Comparison of ENCODE assay signal across 13 mouse cellular contexts in the genomic region with DNA sequence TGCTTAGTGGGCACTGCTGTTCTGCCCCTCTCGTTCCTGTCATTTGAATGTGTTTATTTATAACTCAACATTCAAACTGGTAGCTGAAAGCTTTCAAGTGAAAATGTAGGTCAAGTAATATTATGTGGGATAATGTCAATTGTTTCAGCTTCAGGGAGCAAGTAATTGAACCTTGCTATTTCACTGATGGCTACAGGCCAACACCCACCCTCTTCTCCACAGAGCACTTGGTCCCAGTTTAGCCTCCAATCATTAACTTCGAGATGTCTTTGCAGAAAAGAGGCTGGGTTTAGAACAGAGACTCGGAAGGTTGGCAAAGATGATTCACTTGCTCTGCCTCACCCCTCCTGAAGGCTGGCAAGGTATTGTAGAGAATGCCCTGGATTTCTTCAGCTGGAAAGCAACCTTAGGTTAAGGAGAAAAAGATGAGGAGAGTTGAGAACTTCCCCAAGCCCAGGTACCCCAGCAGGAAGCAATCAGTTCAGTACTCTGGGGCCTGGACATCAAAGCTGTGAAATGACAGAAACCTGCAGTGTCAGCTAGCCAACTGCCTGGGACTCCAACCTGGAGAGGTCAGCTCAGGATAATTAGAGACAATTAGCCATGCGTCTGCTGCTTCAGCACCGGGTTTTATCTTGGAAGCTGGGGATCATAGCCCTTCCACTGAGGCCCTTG.
DNase-seq lines count a peak whose midpoint lies in the region; ATAC-seq lines count a peak whose summit lies in the region.
"Had no signal": no experiment of that assay in that cellular context is flagged by ENCODE, and none has a peak within 500 bp of the region (broad histone marks: within the 10 kb centered on the region; RNA-seq: fewer than 3 reads in every experiment).

No protein-coding gene starts in this region.

- no peaks in the 10 kb centered on the region for H3K27me3 ChIP-seq in hindbrain, embryonic 16.5 days (replicated peaks; ENCODE audit: control insufficient read depth, insufficient read depth, low read length)
- H3K27me3 ChIP-seq in hindbrain, embryonic 13.5 days = no peaks in the 10 kb centered on the region
- no peaks in the 10 kb centered on the region for H3K27me3 ChIP-seq in midbrain, embryonic 11.5 days (ENCODE audit: control insufficient read depth, insufficient read depth, low read length)
- peaks cover 16% of the 10 kb centered on the region; the same call in 1 of the 2 replicates for H3K27me3 ChIP-seq in midbrain, embryonic 10.5 days (ENCODE audit: low read depth, poor library complexity, severe bottlenecking)
- H3K27me3 ChIP-seq in liver, embryonic 11.5 days (replicated peaks; ENCODE audit: control insufficient read depth, insufficient read depth, low read length) = no peaks in the 10 kb centered on the region; the same call in 1 of the 2 replicates
- H3K27me3 ChIP-seq: neural tube, embryonic 13.5 days; stomach, embryonic 15.5 days had no signal

- intact Hi-C loops in gastrocnemius, postnatal 14 days (cut with DNase I; ENCODE audit: low total_unique reads) = no loop called here

- no peaks in the 10 kb centered on the region for H3K36me3 ChIP-seq in hindbrain, embryonic 16.5 days (ENCODE audit: control insufficient read depth, insufficient read depth, low read length)
- no peaks in the 10 kb centered on the region for H3K36me3 ChIP-seq in hindbrain, embryonic 13.5 days
- no peaks in the 10 kb centered on the region for H3K36me3 ChIP-seq in midbrain, embryonic 11.5 days (ENCODE audit: control insufficient read depth, insufficient read depth, low read length)
- no peaks in the 10 kb centered on the region for H3K36me3 ChIP-seq in midbrain, embryonic 10.5 days
- H3K36me3 ChIP-seq in liver, embryonic 11.5 days (ENCODE audit: control insufficient read depth, insufficient read depth, low read length) = no peaks in the 10 kb centered on the region
- H3K36me3 ChIP-seq: neural tube, embryonic 13.5 days; stomach, embryonic 15.5 days had no signal

- H3K4me1 ChIP-seq in hindbrain, embryonic 16.5 days (ENCODE audit: control insufficient read depth, insufficient read depth, low read depth, low read length) = peaks cover 5% of the 10 kb centered on the region
- H3K4me1 ChIP-seq in hindbrain, embryonic 13.5 days (replicated peaks) = peaks cover 27% of the 10 kb centered on the region
- peaks cover 3% of the 10 kb centered on the region; the same call in 1 of the 2 replicates for H3K4me1 ChIP-seq in midbrain, embryonic 11.5 days (ENCODE audit: control insufficient read depth, insufficient read depth, low read length)
- H3K4me1 ChIP-seq in midbrain, embryonic 10.5 days = peaks cover 34% of the 10 kb centered on the region
- H3K4me1 ChIP-seq in liver, embryonic 11.5 days (replicated peaks; ENCODE audit: control insufficient read depth, insufficient read depth, low read length) = no peaks in the 10 kb centered on the region
- H3K4me1 ChIP-seq: stomach, embryonic 15.5 days had no signal

- H3K4me2 ChIP-seq in hindbrain, embryonic 16.5 days (ENCODE audit: low read length) = no peak overlapping the region
- H3K4me2 ChIP-seq in hindbrain, embryonic 13.5 days = no peak overlapping the region
- no peak overlapping the region for H3K4me2 ChIP-seq in midbrain, embryonic 11.5 days
- H3K4me2 ChIP-seq in liver, embryonic 11.5 days = no peak overlapping the region
- H3K4me2 ChIP-seq: neural tube, embryonic 13.5 days; stomach, embryonic 15.5 days had no signal

- WGBS in hindbrain, embryonic 16.5 days = 34% methylated on average over 5 of the region's 5 CpGs
- 29% methylated on average over 5 of the region's 5 CpGs for WGBS in hindbrain, embryonic 13.5 days
- WGBS in midbrain, embryonic 11.5 days = 44% methylated on average over 5 of the region's 5 CpGs
- 36% methylated on average over 5 of the region's 5 CpGs for WGBS in midbrain, embryonic 10.5 days
- 27% methylated on average over 5 of the region's 5 CpGs for WGBS in liver, embryonic 11.5 days

- no peaks in the 10 kb centered on the region for H3K9me3 ChIP-seq in hindbrain, embryonic 16.5 days (ENCODE audit: control insufficient read depth, low read length)
- H3K9me3 ChIP-seq in hindbrain, embryonic 13.5 days = no peaks in the 10 kb centered on the region
- no peaks in the 10 kb centered on the region for H3K9me3 ChIP-seq in midbrain, embryonic 11.5 days (ENCODE audit: control insufficient read depth, low read length)
- no peaks in the 10 kb centered on the region for H3K9me3 ChIP-seq in midbrain, embryonic 10.5 days (replicated peaks)
- no peaks in the 10 kb centered on the region for H3K9me3 ChIP-seq in liver, embryonic 11.5 days (ENCODE audit: control insufficient read depth, low read length)
- H3K9me3 ChIP-seq: neural tube, embryonic 13.5 days; stomach, embryonic 15.5 days had no signal

- 0 out of 2 replicates have a peak overlapping the region, but pooled peaks have one; percentile 19 for H3K27ac ChIP-seq in hindbrain, embryonic 16.5 days (ENCODE audit: low read depth, low read length)
- no peak overlapping the region for H3K27ac ChIP-seq in hindbrain, embryonic 13.5 days
- H3K27ac ChIP-seq in midbrain, embryonic 11.5 days (ENCODE audit: low read depth, low read length) = no peak overlapping the region
- no peak overlapping the region for H3K27ac ChIP-seq in midbrain, embryonic 10.5 days (replicated peaks)
- no peak overlapping the region for H3K27ac ChIP-seq in liver, embryonic 11.5 days (ENCODE audit: low read depth, low read length)
- H3K27ac ChIP-seq: liver, embryonic 14.5 days; neural tube, embryonic 13.5 days; stomach, embryonic 15.5 days had no signal

- H3K9ac ChIP-seq in hindbrain, embryonic 16.5 days (ENCODE audit: low read depth, low read length) = no peak overlapping the region
- H3K9ac ChIP-seq in hindbrain, embryonic 13.5 days = no peak overlapping the region
- no peak overlapping the region for H3K9ac ChIP-seq in midbrain, embryonic 11.5 days (ENCODE audit: low read length)
- H3K9ac ChIP-seq in liver, embryonic 11.5 days (ENCODE audit: low read depth, low read length) = no peak overlapping the region
- H3K9ac ChIP-seq: liver, embryonic 14.5 days; neural tube, embryonic 13.5 days; stomach, embryonic 15.5 days had no signal

- no peak overlapping the region for H3K4me3 ChIP-seq in hindbrain, embryonic 16.5 days (ENCODE audit: low read length)
- no peak overlapping the region for H3K4me3 ChIP-seq in hindbrain, embryonic 13.5 days
- no peak overlapping the region for H3K4me3 ChIP-seq in midbrain, embryonic 11.5 days (ENCODE audit: low read depth, low read length)
- no peak overlapping the region for H3K4me3 ChIP-seq in midbrain, embryonic 10.5 days
- no peak overlapping the region for H3K4me3 ChIP-seq in liver, embryonic 11.5 days (ENCODE audit: low read depth, low read length)
- H3K4me3 ChIP-seq: erythroblast, embryonic 14.5 days; neural tube, embryonic 13.5 days; stomach, embryonic 15.5 days had no signal

- no peak for ATAC-seq in hindbrain, embryonic 16.5 days
- no peak for ATAC-seq in hindbrain, embryonic 13.5 days (ENCODE audit: low FRiP score)
- no peak for ATAC-seq in midbrain, embryonic 11.5 days (ENCODE audit: low FRiP score)
- no peak for ATAC-seq in liver, embryonic 11.5 days (replicated peaks; ENCODE audit: low FRiP score)

- DNase-seq in midbrain, embryonic 11.5 days (ENCODE audit: low spot score, missing footprints) = peak; percentile 65
- no peak for DNase-seq in midbrain, embryonic 10.5 days (ENCODE audit: low spot score)
- peak; percentile 70 to 76 for DNase-seq in cerebellum, postnatal 36 days
- no peak for DNase-seq in liver, embryonic 11.5 days (ENCODE audit: low spot score)
- DNase-seq in gastrocnemius, postnatal 14 days = no peak
- DNase-seq: lung, postnatal 14 days; thymus, postnatal 14 days had no signal

Comparison
In these comparisons a context has a peak if more than half of its experiments do, and no peak if none do; other contexts are left out.
1. DNase-seq: peak in midbrain, embryonic 11.5 days (single experiment) and cerebellum, postnatal 36 days (2 of 2); none in midbrain, embryonic 10.5 days (single experiment), liver, embryonic 11.5 days (single experiment) and gastrocnemius, postnatal 14 days (single experiment).